ENCODE assay signal across 23 mouse cellular contexts in genomic region chr1:175242135-175242534, GRCm38 (mm10).
DNase-seq lines count a peak whose midpoint lies in the region; ATAC-seq lines count a peak whose summit lies in the region.
"Had no signal": no experiment of that assay in that cellular context is flagged by ENCODE, and none has a peak within 500 bp of the region (broad histone marks: within the 10 kb centered on the region; RNA-seq: fewer than 3 reads in every experiment).

No protein-coding gene starts in this region.

- peak; percentile 89 for ATAC-seq in cerebellum, adult (ENCODE audit: insufficient number of reproducible peaks, low FRiP score, low TSS enrichment)
- ATAC-seq in midbrain, embryonic 15.5 days (replicated peaks), result no peak
- ATAC-seq: CD4-positive, CD25-positive, alpha-beta regulatory T cell, adult 4 months; forebrain, embryonic 13.5 days; forebrain, postnatal 0 days; hindbrain, postnatal 0 days had no signal

- no peak overlapping the region for H3K4me3 ChIP-seq in midbrain, embryonic 15.5 days
- H3K4me3 ChIP-seq: embryonic facial prominence, embryonic 10.5 days; forebrain, embryonic 13.5 days; heart, embryonic 15.5 days; hindbrain, embryonic 13.5 days had no signal

- no peaks in the 10 kb centered on the region for H3K36me3 ChIP-seq in midbrain, embryonic 15.5 days (replicated peaks)
- H3K36me3 ChIP-seq: embryonic facial prominence, embryonic 10.5 days; G1E; heart, embryonic 15.5 days; hindbrain, embryonic 13.5 days had no signal

- H3K4me2 ChIP-seq in midbrain, embryonic 15.5 days, result no peak overlapping the region
- H3K4me2 ChIP-seq: forebrain, embryonic 13.5 days; heart, embryonic 11.5 days; heart, embryonic 15.5 days; hindbrain, embryonic 13.5 days had no signal

- H3K27ac ChIP-seq in midbrain, embryonic 15.5 days, result no peak overlapping the region
- H3K27ac ChIP-seq: embryonic facial prominence, embryonic 10.5 days; forebrain, embryonic 13.5 days; heart, embryonic 15.5 days; hindbrain, embryonic 13.5 days; hindbrain, postnatal 0 days had no signal

- no peak overlapping the region for H3K9ac ChIP-seq in midbrain, embryonic 15.5 days
- H3K9ac ChIP-seq: forebrain, embryonic 13.5 days; forebrain, postnatal 0 days; heart, embryonic 15.5 days; hindbrain, embryonic 13.5 days had no signal

- H3K4me1 ChIP-seq in midbrain, embryonic 15.5 days, result peaks cover 5% of the 10 kb centered on the region; the same call in 1 of the 2 replicates
- H3K4me1 ChIP-seq: embryonic facial prominence, embryonic 10.5 days; forebrain, embryonic 13.5 days; heart, embryonic 15.5 days had no signal

- H3K9me3 ChIP-seq in midbrain, embryonic 15.5 days, result no peaks in the 10 kb centered on the region
- H3K9me3 ChIP-seq: embryonic facial prominence, embryonic 10.5 days; forebrain, embryonic 13.5 days; heart, embryonic 15.5 days; hindbrain, embryonic 13.5 days had no signal

- intact Hi-C loops in left cerebral cortex, postnatal 36 days (cut with DNase I), result no loop called here

- DNase-seq in cerebellum, postnatal 4 days (ENCODE audit: low spot score in 2 of 2), result no peak
- DNase-seq in cerebellum, adult 11-12 months, result peak; percentile 22
- peak; percentile 43 for DNase-seq in cerebellum, adult 9-10 months
- peak; percentile 39 to 64 for DNase-seq in cerebellum, postnatal 25 days
- no peak for DNase-seq in kidney, adult 11 months
- no peak for DNase-seq in left cerebral cortex, postnatal 36 days (ENCODE audit: low spot score in 2 of 2)
- DNase-seq: adrenal gland, adult 8-10 months; B cell, adult 2 months; forebrain, postnatal 0 days; gastrocnemius, postnatal 10 days; heart, adult 18-20 months; heart, postnatal 14 days; kidney, adult 2 months had no signal

- no peaks in the 10 kb centered on the region for H3K27me3 ChIP-seq in midbrain, embryonic 15.5 days (replicated peaks)
- H3K27me3 ChIP-seq: forebrain, embryonic 13.5 days; heart, embryonic 15.5 days; hindbrain, embryonic 13.5 days had no signal

- 78% methylated on average over 5 of the region's 5 CpGs for WGBS in midbrain, embryonic 15.5 days

Comparison
In these comparisons a context has a peak if more than half of its experiments do, and no peak if none do; other contexts are left out.
1. DNase-seq: peak in cerebellum, adult 11-12 months (single experiment), cerebellum, adult 9-10 months (single experiment) and cerebellum, postnatal 25 days (2 of 2); none in cerebellum, postnatal 4 days (0 of 2), kidney, adult 11 months (single experiment) and left cerebral cortex, postnatal 36 days (0 of 2).